Mouse (Mus musculus) gastrocnemius, postnatal 25 days (tissue): ENCODE results near the gene 1700047I17Rik2. TPM values are rescaled to one million over a fixed set of nuclear protein-coding genes. Genes with fewer than 3 reads are reported as not detected.
"Not testable (repeated sequence)": the region's sequence is repeated elsewhere in the genome, so short reads cannot be mapped to it uniquely, and the experiment has no call there.

Source experiments
- DNase-seq: peaks from one replicate; pipeline ENCODE4 v3.0.0; 2022
- long read RNA-seq, 2 experiments: library from polyadenylated mRNA; stranded (forward); transcript quantifications; one replicate each; pipeline ENCODE4 v2.0.0; 2021
- total RNA-seq, 2 experiments: library from RNA; stranded (reverse); gene quantifications; 1 replicate in 1 of 2; 2 replicates in 1 of 2; pipeline ENCODE4 v1.2.3; 2021

The 1700047I17Rik2 gene
- 1 to 10 TPM in 1 of 2 experiments, not detected in 1; 2.9 TPM for total RNA-seq
- long read RNA-seq, experiment 1, transcript 1700047I17Rik2-201 (5 exons, 3,863 nt): major isoform, 10 of 11 reads
- long read RNA-seq, experiment 1, partial matches to known transcripts: 0 of 11 reads
- long read RNA-seq, experiment 1, other reads (novel, unspliced or antisense): 1 of 11 reads
- long read RNA-seq, experiment 2, transcript 1700047I17Rik2-201 (5 exons, 3,863 nt): major isoform, 22 of 29 reads
- long read RNA-seq, experiment 2, partial matches to known transcripts: 0 of 29 reads
- long read RNA-seq, experiment 2, other reads (novel, unspliced or antisense): 7 of 29 reads

DNA sequence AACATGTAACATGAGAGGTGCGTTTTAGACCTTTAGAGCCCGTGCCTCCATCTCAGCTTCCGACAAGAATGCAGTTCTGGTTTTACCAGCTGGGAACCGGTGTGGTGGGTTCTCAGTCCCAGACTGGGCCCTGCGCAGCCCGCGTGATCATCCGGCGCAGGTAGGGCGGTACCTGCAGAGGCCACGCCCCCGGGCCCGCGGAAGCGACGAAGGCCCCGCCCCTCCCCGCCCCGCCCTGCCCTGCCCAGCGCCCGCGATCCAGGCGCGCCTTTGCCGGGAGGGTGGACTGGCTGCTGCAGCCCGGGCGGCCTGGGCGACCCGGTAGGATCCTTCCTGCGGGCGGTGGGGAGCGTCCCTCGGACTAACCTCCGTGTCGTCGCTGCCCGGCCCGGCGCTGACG, at the start of gene 1700047I17Rik2:
TSS of gene 1700047I17Rik2 (plus strand) at position 287 of the 400 bp plus-strand sequence.
- not testable (repeated sequence) for DNase-seq

DNA sequence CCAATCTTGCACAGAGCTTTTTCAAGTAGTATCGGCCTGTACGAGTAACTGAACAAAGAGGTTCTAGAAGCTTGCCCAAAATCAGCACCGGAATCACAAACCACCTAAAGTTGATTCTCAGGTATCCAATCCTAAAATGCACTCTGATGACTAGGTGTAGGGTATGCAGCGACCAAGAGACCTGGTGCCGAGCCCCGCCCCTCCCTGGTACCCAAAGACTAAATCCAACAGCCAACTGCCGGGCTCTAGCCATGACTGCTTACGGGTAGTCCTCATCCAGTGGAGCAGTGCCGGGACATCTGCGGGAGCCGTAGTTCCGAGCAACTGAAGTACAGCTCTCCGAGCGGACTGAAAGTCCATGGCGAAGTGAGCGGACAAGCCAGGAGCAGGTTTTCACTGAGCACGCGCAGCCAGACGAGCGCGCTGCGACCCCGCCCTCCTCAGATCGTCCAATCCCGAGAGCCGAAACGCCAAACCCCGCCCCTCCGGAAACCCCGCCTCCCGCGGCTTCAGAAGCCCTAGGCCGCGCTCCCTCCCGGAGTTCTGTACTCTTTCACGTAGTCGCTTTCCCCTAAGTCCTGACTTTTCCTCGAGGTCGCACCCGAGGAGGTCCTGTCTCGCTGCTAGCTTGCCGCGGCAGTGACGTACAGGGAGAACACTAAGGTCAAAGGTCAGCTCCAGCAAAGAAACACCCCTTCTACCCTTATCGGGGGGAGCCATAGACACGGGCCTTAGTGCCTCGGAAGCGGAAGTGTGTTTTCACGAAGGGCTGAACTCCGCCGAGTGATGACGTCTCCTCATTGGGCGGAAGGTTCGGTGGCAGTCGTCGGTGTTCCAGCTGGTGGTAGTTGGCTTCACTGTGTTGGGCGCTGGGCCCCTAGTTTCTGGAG, 44.6 kb upstream of the 1700047I17Rik2 start, which contains the start of gene Srp54b:
TSS of gene Srp54b (plus strand) at position 546 of the 890 bp plus-strand sequence.
- DNase-seq: not testable (repeated sequence)

DNA sequence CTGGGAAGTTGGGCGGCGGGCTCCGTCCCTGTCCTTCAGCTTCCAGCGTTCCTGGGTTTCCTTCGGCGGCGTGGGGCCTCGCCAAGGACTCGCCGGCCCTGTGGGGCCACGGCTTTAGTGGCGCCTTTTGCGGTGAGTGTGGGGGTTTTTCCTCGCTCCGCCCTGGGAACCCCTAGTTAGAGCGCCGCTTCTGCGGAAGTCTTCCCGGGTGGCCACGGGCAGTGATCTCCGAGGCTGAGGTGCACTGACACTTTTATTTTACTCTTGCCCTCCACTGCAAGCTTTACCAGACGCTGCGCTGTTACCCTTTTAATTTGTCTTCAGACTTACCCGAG, 44.0 kb upstream of the 1700047I17Rik2 start:
- DNase-seq: not testable (repeated sequence)

DNA sequence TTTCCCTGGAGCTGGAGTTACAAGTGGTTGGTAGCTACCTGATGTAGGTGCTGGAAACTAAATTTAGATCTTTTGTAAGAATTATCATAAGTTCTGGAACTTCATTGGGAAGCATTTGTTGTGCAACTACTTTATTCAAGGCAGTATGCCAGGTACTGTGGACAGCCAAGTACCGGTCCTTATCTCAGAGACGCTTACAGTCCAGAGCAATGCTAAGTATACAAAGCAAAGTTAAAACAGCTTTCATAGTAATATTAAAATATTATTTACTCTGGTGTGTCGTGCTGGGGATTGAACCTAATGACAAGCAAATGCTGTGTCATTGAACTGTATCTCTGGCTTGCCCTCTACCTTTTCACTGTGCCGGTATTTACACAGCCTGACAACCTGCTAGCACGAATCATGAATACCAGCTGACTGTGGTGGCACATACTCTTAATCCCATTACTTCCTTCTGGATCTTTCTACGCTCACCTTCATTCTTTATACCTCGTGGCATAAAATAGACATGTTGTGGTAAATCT, 32.3 kb upstream of the 1700047I17Rik2 start:
- not testable (repeated sequence) for DNase-seq

DNA sequence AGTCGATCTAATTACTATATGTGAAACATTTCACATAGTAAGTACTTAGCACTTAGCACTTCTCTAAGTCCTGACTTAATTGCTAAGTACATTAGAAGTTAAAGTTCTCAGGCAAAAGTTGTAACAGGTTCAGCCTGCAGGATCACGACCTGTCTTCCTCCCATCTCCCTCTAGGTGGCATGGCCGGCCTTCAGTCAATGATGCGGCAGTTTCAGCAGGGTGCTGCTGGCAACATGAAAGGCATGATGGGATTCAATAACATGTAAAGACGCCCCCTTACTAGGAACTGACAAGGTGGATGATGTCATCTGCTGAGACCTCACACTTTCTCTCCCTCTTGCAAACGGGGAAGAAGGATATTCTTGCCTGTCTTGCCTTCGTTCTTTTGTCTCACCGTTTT, 11.7 kb upstream of the 1700047I17Rik2 start:
- DNase-seq: not testable (repeated sequence)

DNA sequence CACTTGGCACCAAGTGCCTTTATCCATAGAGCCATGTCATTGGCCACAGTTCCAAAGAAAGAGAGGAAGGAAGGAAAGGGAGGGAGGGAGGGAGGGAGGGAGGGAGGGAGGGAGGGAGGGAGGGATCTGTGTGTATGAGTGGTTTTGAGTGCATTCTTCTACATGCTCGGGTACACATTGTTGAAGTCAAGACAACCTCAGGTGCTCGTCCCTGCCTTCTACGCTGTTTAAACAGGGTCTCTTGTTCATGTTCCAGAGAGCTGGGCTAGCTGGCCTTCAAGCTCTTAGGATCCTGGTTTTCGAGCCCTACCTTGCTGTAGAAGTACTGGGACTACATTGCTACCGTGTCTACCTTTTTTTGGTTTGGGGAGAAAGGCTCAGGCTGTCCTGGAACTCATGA, 10.3 kb upstream of the 1700047I17Rik2 start:
- not testable (repeated sequence) for DNase-seq

DNA sequence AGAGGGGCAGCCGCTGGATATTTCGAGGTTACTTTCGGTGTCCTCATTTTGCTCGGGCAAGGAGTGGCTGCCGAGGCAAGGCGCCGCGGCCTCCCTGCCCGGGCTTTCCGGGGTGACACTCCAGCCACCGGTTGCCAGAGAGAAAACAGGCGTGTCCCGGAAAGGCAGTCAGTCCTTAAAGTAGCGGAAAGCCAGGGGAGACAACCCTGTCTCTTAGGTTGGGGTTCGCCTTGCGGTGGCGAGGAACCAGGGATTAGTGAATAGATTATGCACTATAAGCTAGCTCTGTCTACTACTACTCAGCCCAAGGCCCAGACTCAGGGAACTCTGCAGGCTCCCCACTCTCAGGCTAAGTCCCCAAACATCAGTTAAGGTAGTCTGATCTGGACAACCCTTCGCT, 407 bp downstream of the 1700047I17Rik2 start:
- DNase-seq: not testable (repeated sequence)

DNA sequence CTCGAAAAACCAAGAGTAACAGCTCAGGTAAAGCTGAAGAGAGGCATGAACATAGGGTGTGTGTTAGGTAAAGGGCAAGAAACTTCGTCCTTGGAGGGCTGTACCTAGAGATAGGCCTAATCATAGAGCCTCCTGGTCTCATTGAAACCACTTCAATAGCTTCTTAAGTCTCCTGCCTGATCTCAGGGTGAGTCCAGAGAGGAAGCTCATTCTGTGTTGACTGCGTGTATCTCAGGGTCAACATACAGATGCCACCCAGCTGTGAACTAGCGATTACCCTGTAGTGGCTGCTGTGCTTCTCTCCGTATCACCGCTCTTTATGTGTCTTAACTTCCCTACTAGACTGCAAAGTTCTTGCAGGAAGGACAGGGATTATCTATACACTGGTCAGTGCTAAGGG, 13.6 kb downstream of the 1700047I17Rik2 start:
- not testable (repeated sequence) for DNase-seq

DNA sequence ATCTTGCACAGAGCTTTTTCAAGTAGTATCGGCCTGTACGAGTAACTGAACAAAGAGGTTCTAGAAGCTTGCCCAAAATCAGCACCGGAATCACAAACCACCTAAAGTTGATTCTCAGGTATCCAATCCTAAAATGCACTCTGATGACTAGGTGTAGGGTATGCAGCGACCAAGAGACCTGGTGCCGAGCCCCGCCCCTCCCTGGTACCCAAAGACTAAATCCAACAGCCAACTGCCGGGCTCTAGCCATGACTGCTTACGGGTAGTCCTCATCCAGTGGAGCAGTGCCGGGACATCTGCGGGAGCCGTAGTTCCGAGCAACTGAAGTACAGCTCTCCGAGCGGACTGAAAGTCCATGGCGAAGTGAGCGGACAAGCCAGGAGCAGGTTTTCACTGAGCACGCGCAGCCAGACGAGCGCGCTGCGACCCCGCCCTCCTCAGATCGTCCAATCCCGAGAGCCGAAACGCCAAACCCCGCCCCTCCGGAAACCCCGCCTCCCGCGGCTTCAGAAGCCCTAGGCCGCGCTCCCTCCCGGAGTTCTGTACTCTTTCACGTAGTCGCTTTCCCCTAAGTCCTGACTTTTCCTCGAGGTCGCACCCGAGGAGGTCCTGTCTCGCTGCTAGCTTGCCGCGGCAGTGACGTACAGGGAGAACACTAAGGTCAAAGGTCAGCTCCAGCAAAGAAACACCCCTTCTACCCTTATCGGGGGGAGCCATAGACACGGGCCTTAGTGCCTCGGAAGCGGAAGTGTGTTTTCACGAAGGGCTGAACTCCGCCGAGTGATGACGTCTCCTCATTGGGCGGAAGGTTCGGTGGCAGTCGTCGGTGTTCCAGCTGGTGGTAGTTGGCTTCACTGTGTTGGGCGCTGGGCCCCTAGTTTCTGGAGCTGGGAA, 30.5 kb downstream of the 1700047I17Rik2 start, which contains the start of gene Srp54c:
TSS of gene Srp54c (plus strand) at position 543 of the 894 bp plus-strand sequence.
- not testable (repeated sequence) for DNase-seq

DNA sequence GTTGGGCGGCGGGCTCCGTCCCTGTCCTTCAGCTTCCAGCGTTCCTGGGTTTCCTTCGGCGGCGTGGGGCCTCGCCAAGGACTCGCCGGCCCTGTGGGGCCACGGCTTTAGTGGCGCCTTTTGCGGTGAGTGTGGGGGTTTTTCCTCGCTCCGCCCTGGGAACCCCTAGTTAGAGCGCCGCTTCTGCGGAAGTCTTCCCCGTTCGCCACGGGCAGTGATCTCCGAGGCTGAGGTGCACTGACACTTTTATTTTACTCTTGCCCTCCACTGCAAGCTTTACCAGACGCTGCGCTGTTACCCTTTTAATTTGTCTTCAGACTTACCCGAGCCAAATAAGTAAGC, 31.1 kb downstream of the 1700047I17Rik2 start:
- DNase-seq: not testable (repeated sequence)

DNA sequence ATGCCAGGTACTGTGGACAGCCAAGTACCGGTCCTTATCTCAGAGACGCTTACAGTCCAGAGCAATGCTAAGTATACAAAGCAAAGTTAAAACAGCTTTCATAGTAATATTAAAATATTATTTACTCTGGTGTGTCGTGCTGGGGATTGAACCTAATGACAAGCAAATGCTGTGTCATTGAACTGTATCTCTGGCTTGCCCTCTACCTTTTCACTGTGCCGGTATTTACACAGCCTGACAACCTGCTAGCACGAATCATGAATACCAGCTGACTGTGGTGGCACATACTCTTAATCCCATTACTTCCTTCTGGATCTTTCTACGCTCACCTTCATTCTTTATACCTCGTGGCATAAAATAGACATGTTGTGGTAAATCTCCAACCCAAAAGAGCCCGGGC, 42.9 kb downstream of the 1700047I17Rik2 start:
- not testable (repeated sequence) for DNase-seq

DNA sequence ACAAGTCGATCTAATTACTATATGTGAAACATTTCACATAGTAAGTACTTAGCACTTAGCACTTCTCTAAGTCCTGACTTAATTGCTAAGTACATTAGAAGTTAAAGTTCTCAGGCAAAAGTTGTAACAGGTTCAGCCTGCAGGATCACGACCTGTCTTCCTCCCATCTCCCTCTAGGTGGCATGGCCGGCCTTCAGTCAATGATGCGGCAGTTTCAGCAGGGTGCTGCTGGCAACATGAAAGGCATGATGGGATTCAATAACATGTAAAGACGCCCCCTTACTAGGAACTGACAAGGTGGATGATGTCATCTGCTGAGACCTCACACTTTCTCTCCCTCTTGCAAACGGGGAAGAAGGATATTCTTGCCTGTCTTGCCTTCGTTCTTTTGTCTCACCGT, 62.6 kb downstream of the 1700047I17Rik2 start:
- DNase-seq: not testable (repeated sequence)

DNA sequence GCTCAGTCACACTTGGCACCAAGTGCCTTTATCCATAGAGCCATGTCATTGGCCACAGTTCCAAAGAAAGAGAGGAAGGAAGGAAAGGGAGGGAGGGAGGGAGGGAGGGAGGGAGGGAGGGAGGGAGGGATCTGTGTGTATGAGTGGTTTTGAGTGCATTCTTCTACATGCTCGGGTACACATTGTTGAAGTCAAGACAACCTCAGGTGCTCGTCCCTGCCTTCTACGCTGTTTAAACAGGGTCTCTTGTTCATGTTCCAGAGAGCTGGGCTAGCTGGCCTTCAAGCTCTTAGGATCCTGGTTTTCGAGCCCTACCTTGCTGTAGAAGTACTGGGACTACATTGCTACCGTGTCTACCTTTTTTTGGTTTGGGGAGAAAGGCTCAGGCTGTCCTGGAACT, 64.0 kb downstream of the 1700047I17Rik2 start:
- DNase-seq: not testable (repeated sequence)

Other genes with a start within 250 kb of the 1700047I17Rik2 start
- gene Gm20403, start 213.1 kb upstream of the 1700047I17Rik2 start, total RNA-seq: not detected
- 1 to 10 TPM; 4.6 to 5.5 TPM for gene Baz1a, start 185.2 kb upstream of the 1700047I17Rik2 start, total RNA-seq
- 1 to 10 TPM; 5.6 to 6.6 TPM for gene 2700097O09Rik, start 119.5 kb upstream of the 1700047I17Rik2 start, total RNA-seq
- gene Srp54a, start 119.3 kb upstream of the 1700047I17Rik2 start, total RNA-seq: 10 to 100 TPM; 62.6 to 69.8 TPM
- 1 to 10 TPM; 3.9 to 8.4 TPM for gene Fam177a, start 75.1 kb upstream of the 1700047I17Rik2 start, total RNA-seq
- gene Srp54b, start 44.5 kb upstream of the 1700047I17Rik2 start, total RNA-seq: 10 to 100 TPM; 31.1 to 32.2 TPM
- 10 to 100 TPM; 21.9 to 25.3 TPM for gene Srp54c, start 30.6 kb downstream of the 1700047I17Rik2 start, total RNA-seq
- gene 1110008L16Rik, start 100.0 kb downstream of the 1700047I17Rik2 start, total RNA-seq: 1 to 10 TPM; 8.7 to 8.9 TPM
- gene Ppp2r3c, start 103.4 kb downstream of the 1700047I17Rik2 start, total RNA-seq: 10 to 100 TPM; 10.1 to 10.3 TPM
- 100 to 1,000 TPM; 140 to 155 TPM for gene Psma6, start 184.6 kb downstream of the 1700047I17Rik2 start, total RNA-seq